Mouse (Mus musculus) adrenal gland, postnatal 36 days (tissue): ENCODE measurements around the gene Gdf15. TPM values are rescaled to one million over a fixed set of nuclear protein-coding genes. Genes with fewer than 3 reads are reported as not detected.

ENCODE experiments used
- DNase-seq, 2 experiments: peaks; one replicate each; pipeline ENCODE4 v3.0.0; 2021; ENCODE audit warnings: mixed read lengths in 1 of 2
- total RNA-seq, 2 experiments: library from RNA; stranded (reverse); gene quantifications; 2 replicates each; pipeline ENCODE4 v1.2.3; 2021

The Gdf15 gene
- total RNA-seq, 2 experiments from 2014 or later, result 5.0 to 6.0 TPM

DNA sequence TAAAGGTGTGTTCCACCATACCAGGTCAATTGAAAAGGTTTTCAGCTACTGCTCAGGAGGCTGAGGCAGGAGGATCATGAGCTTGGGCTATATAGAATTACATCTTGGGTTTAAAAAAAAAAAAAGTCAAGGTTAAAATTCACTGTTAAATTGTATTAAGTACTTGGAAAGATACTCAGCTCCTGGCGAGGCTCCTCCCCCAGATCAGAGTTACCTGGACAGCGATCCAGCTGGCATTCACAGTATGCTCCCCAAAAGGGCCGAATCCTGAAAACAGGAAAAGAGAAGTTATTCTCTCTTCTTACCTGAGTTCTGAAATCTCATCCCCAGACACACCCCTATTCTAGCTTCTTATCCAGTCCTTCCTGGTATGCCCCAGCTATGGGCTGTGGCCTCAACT lies 25.0 kb upstream of the Gdf15 start:
- no peak for DNase-seq

DNA sequence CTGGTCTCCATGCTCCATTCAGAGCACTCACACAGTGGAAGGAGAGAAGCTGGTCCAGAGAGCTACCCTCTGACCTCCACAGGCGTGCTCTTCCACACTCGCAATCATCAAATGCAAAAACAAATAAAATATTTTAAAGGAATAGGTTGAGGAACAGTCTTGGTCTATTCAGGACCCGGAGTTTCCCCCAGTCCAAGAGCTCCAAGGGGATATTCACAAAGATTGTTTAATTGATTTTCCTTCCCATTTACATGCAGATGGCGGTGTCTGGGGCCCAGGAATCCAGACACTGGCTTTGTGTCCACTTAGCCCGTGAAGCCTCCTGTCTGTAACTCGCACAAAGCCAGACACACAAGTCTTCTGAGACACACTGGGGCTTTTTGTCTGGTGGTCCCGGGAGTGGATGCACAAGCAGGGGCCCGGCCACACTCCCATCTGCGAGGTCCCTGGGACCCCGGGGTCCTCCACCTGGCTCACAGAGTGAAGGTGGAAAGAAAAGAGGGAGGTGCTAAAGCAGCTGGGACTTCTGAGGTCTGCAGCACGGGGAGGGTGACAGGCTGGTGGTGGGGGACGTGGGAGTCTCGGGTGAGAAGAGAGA lies 24.0 kb upstream of the Gdf15 start:
- no peak for DNase-seq

DNA sequence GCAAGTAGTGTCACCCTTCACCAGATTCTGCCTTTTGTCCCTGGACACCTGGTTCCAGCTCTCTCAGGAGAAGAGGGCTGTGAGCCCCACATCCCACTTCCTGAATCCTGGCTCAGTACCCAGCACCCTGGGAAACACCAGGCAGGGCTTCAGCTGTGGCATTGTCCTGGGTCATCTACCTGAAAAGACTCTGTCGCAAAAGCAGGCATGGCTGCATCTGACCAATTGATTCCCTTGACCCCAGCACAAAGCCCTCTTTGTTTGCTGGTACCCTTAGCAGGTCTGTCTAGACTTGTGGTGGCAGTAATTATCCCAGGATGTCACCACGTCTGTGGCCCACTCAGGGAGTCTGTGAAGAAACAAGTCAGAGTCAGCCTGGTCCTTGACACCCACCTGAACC lies 23.2 kb upstream of the Gdf15 start:
- DNase-seq, result no peak

DNA sequence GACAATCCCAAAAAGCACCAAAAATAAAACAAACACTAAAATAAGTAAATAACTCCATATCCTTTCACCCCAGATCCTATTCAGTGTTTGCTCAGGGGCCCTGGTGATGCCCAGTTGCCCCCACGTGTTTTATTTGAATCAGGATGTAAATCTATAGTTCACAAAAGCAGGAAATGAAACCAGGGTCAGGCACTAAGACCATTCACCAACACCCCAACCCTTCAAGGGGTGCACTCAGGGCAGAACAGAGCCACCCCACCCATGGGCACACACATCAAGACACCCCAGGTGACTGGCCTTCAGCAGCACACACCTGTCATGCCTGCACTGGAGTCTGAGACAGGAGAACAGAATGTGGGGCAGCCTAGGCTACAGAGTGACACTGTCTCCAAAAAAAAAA lies 21.9 kb upstream of the Gdf15 start:
- DNase-seq, result no peak

DNA sequence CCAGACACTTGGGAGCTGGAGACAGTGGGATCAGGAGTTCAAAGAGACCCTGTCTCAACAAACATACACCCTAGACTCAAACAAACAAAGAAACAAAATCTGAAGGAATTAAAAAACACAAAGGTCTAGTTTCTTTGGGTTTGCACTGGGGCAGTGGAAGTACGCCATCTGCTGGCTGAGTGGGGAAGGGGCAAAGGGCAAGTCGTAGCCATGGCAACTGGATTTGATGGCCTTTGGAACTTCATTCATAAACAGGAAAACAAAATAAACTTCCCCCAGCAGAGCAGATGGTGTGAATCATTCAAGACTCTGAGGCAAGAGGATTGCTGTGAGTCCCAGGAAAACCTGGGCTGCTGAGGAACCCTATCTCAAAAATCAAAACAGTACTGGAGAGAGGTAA lies 21.0 kb upstream of the Gdf15 start:
- DNase-seq, result peak; percentile 78 to 80

DNA sequence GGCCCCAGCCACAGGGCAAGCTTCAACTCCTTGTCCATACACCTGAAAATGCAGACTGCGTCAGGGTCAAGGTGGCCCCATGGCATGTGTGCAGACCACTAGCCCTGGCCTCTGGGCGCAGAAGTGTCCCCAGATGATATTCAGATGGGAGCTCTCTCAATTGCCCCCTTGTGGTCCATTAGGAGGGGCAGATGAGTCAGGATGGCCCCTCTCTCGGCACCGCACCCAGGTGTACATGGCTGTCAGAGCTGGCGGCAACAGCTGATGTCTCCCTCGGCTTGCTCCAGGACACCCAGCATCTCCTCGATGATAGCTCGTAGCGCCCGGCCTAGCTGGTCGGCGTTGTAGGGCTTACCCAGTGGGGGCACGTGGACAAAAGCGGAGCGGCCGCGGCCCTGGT lies 18.1 kb upstream of the Gdf15 start:
- no peak for DNase-seq

DNA sequence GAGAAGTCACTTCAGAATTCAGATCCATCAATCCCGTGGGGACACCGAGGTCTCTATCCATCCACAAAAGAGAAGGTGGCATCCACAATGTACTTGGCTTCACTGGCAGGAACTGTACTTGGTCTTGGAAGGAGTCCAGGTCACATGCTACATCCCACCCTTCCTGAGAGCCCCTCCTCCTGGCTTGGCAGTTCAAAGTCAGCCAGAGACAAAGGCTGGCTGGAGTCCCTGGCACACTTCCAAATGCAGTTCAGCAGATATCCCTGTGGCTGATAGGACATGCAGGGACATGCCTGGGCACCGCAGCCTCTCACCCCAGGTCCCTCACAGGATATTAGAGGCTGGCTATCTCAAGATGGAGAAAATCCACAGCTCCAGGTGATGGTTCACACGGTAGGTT lies 17.1 kb upstream of the Gdf15 start:
- DNase-seq, result peak; percentile 91 to 92

DNA sequence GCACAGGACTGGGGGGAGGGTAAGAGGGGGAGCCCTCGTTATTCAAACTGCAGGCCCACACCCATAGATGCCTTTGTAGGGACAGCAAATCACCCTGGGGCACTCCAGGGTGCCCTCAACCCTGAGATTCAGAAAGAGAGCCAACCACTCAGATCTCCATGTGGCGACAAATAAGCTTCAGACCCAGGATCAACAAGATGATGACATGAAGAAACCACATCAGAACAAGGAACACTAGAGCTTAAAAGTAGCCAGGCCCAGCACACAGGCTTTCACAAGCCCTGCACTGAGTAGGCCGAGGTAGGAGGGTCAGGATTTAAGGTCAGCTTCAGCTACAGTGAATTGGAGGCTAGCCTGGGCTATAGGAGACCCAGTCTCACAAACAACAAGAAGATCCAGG lies 16.7 kb upstream of the Gdf15 start:
- DNase-seq, result no peak

DNA sequence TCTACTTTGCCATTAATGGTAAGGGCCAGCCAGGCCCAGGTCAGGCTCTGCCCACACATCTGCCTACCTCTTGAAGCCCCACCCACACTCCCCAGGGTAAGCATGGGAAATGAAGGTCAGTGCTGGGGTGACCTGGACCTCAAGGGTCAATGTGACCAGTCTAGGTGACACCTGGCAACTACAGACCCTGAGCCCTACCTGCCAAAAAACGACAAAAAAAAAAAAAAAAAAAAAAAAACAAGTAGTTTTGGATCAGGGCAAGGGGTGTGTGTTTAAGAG lies 15.8 kb upstream of the Gdf15 start:
- DNase-seq, result peak in 1 of 2 experiments; percentile 38

DNA sequence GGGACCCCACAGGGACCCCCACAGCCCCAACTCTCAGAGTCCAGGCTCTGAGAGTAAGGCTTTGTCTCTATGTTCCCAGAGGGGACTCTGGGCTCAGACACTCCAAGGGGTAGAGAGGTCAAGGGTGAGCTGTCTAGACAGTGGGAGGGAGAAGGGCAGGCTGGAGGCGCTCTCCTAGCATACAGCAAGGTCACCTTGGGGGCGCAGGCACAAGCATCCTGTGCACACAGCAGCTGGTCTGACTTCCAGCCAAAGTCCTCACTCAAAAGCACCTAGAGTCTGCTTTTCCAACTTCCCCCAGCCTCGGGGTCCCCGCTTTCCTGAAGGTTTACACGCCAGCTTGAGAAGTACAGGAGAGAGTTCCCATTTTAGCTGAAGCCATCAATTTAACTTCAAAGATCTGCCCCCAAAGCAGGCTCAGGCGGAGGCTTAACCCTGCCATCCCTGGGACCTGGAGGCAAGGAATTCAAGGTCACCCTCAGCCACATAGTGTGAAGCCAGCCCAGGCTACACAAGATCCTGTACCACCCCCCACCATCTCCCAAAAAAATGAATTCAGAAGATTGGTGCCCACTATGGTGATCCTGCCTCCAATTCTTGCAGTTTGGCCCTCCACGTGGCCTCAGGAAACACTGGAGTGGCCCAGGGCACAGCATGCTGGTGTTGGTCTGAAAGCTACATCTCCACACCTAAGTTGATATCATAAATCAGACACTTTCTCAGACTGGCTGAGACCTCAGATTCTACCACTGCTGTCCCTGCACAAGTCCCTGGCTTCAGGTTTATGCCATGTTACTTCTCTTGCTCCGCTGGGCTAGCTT lies 15.3 kb upstream of the Gdf15 start:
- DNase-seq, result peak; percentile 43 to 53

DNA sequence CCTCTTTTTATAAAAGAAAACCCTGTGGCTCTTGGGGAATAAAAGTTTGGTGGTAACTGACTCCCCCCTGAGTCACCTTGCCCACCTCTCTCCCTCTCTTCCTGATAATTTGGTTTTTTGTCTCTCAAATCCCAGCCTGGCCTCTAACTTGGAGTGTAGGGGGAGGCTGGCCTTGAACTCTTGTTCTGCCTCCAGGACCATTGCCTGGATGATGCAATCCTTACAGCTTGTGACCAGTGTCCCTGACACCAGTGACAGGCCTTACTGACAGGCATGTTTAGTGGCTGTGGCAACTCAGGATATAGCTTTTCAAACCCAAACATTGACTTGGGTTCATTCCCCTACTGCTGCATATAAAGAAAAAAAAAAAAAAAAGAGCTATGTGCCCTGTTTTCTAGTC lies 14.5 kb upstream of the Gdf15 start:
- DNase-seq, result peak; percentile 68 to 80

DNA sequence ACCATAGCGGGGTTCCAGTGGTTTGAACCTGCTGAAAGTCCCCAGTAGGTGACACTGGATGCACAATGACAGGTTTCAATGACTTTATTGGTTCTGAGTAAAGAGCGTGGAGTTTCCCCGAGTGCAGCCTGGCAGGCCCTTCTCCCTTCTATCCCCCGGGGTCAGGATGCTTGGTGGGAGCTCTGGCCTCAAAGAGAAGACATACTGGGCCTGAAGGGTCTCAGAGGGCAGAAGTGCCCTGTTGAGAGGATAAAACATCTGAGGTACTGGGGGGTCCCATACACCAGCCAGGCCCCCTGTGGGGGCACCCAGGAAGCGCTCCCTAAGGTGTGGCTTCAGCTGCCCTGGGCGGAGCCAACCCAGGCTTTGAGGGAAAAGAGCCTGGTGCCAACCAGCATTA lies 14.1 kb upstream of the Gdf15 start:
- DNase-seq, result no peak

DNA sequence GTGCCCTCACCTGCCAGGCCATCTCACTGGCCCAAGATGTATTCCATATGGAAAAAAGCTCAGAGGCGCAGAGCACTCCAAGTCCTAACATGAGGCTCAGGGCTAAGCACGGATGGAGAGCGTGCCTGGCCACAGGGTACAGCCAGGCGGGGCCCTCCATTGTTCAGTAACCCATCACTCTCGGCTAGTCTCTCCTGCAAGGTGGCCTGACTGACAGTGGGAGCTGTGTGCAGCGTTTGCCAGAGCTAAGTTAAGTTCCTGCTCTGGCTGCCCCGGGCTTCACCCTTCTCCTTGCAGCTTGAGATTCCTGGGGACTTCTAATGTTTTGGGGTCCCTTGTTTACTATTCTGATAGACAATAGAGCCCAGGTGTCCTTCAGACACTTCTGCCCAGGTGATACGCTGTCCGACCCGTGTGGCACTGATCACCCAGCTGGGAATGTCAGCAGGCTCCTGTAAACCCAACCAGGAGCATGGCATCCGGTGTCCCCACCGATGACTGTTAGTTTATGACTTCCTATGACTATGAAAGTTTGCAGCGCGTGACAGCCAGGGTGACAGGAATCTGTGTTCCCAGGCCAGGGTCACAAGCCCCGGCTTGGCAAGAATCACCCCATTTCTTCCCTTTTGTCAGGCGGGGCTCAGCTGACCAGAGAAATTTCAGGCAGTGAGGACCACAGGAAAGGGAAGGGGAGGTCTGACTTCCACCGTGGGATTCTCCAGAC lies 13.4 kb upstream of the Gdf15 start:
- peak; percentile 75 to 80 for DNase-seq

DNA sequence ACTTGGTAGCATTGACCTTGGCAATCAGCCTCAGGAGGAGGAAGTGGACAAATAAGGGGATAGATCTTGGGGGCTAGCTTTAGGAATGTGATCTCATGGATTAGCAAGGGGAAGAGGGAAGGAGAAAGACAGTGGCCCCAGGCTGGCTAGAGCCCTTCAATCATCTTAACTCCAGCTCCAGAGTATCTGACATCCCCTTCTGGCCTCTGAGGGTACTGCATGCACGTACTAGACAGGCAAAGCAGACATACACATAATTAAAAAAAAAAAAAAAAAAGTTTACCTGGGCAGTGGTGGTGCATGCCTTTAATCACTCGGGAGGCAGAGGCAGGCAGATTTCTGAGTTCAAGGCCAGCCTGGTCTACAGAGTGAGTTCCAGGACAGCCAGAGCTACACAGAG lies 11.8 kb upstream of the Gdf15 start:
- no peak for DNase-seq

DNA sequence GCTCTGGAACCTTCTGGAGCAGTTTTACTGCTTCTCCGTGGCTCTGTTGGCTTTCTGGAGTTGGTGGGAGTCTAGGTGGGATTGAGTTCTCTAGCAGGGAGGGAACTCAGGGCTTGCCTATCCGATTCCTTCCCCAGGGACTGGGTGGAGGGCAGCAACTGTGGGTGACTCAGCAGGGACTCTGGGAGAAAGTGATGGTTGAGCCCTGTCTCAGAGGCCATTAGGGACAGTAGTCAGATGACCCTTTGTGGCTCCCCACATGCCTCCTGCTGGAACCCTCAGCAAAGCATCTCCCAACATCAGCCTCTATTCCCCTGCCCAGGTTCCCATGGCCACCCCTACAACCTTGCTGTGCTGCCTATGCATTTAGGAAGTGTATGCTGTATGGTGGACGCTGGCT lies 10.8 kb upstream of the Gdf15 start:
- no peak for DNase-seq

DNA sequence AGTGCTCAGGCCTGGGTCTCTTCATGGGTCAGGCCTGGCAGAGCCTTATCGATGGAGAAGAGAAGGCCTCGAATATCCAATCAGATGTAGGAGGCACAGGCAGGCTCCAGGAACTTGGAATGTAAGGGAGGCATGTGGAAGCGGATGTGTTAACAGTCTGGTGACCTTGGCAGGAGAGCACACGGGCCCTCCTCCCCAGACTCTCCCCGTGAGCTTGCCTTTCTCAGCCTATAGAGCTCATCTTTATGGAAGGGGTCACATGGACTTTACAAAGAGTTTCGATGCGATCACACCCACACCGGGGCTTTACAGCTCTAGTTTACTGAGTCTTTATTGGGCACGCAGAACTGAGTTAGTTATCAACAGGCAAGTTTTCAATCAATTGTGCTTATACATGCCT lies 6.5 kb upstream of the Gdf15 start:
- no peak for DNase-seq

DNA sequence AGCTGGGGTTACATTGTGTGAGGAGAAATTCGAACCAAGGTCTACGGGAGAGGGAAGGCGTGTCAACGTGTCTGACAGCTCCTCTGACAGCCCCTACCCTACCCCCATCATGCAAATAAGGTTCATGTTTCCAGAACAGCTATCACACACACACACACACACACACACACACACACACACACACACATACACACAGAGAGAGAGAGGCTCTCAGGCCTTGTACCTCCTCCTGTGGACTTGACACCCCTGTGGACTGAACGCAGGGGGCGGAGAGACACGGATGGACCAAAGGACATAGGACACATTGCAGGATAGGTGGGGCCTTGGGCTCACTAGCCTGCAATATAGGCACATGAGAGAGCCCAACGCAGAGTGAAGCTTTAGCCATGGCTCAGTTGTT lies 4.6 kb upstream of the Gdf15 start:
- no peak for DNase-seq

DNA sequence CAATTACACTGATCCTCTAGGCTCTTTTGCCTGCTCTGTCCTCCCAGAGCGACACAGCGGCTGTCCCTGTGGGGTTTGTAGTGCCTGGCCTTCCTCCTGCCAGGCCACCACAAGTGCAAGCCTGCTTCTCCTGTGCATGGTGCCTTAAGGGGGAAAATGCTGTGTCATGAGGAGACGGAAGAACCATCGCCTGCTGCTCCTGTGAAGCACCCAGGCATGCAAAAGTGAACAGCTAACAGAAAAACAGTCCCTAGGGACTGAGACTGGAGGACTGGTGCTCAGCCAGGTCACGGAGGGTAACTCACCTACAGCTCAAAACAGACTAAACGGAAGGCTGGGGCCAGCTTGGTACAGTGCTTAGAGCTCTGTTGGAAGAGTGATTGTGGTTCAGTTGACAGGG lies 3.3 kb upstream of the Gdf15 start:
- DNase-seq, result no peak

DNA sequence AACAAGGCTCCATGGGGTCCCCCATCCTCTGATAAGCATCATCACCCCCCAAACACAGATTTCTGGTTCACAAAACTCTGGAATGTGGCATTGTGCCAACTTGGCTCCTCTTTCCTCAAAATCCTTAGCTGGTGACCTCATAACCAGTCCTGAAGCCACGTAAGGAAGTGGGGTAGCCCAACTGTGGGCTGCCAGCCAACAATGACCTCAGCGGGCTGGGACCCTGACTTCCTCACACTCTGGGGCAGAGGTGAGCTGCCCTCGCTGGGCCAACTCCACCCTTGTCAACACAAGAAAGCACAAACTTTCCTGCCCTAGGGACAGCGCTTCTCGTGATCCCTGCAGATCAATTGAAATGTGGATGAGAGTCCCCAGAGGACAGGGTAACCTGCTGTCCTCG lies 1.8 kb upstream of the Gdf15 start:
- DNase-seq, result peak; percentile 72 to 81

DNA sequence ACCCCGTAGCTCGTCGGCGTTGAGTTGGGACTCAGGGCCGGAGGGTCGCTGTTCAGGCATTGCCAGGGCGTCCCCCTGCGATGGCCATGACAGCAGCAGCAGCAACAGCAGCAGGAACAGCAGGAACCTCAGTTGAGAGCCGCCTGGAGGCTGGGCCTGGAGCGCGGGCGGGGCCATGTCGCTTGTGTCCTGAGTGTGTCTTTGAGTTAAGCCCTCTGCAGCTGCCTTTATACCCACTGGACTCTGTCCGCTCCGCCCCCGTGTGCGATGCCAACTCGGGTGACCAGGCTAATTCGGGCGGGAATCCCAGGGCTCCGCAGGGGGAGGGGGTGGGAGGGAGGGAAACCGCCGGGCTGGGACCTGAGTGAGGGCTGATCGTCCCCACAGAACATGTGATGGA lies 820 bp downstream of the Gdf15 start:
- DNase-seq, result peak; percentile 60 to 65

DNA sequence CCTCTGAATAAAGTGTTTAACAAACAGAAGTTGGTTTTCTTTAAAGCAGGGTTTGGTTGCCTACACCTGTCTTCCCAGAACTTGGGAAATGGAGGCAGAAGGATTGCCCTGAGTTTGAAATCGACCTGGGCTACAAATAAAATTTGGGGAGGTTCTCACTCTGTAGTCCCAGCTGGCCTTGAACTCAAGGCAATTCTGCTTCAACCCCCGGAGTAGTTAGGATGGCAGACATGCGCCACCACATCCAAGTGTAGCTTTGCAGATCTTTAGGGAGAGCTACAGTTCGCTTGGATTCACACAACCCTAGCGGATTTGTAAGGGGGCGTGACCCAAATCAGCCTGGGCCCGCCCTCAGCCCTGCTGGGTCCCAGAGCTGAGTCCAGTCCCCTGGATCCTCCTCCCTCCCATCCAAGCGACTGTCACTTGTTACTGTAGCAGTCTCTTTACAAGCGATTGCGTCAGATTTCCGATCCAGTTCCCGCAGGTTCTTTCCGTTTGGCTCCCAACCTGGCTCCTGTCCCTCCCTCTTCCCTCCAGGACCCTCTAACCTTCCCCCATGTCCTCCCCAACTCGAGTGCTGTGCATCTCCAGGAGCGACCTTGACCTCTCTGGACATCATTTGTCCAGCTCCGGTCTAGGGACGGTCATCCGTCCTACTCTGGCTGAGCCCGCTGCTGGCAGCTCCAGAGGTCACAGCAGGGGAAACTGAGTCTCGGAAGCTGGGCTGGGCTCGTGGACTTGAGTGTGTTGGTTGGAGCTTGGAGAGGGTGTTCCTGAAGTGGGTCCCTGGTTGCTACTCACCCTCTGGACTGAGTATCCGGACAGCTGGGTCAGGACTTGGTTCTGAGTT lies 1.5 kb downstream of the Gdf15 start:
- peak; percentile 85 to 89 for DNase-seq
